Mouse (Mus musculus) forebrain, embryonic 14.5 days (tissue): ENCODE measurements around the gene Fam102b. TPM values are rescaled to one million over a fixed set of nuclear protein-coding genes. Genes with fewer than 3 reads are reported as not detected.

Experiments
- ATAC-seq: fragments of 200-750 bp; cut with Nextera tagmentation; 2 replicates; pipeline ENCODE4 v1.8.0; 2017; ENCODE audit warnings: mild to moderate bottlenecking, moderate library complexity
- DNase-seq: peaks from one replicate; pipeline ENCODE4 v3.0.0-alpha.2; 2015; ENCODE audit warnings: low spot score
- H3K27ac ChIP-seq: fragments of 300-500 bp; sonication (generic); 2 replicates; pipeline ENCODE4 v1.5.1; 2014; ENCODE audit warnings: low read depth, mild to moderate bottlenecking, control low read depth, low read length, moderate library complexity
- H3K27me3 ChIP-seq: fragments of 300-500 bp; sonication (generic); replicated peaks from 2 replicates; pipeline ENCODE4 v1.6.1; 2014; ENCODE audit warnings: low read length, control low read depth, mixed read lengths; ENCODE audit not compliant: control insufficient read depth, insufficient read depth
- H3K36me3 ChIP-seq: fragments of 300-500 bp; sonication (generic); 2 replicates; pipeline ENCODE4 v1.6.1; 2014; ENCODE audit warnings: low read length, control low read depth; ENCODE audit not compliant: control insufficient read depth, insufficient read depth
- H3K4me1 ChIP-seq: fragments of 300-500 bp; sonication (generic); 2 replicates; pipeline ENCODE4 v1.6.1; 2014; ENCODE audit warnings: antibody characterized with exemption, low read length, control low read depth; ENCODE audit not compliant: control insufficient read depth, insufficient read depth
- H3K4me2 ChIP-seq: fragments of 300-500 bp; sonication (generic); 2 replicates; pipeline ENCODE4 v1.6.1; 2014; ENCODE audit warnings: mild to moderate bottlenecking, control low read depth, low read length
- H3K4me3 ChIP-seq: fragments of 300-500 bp; sonication (generic); 2 replicates; pipeline ENCODE4 v1.5.1; 2014; ENCODE audit warnings: low read depth, low read length, control low read depth
- H3K9ac ChIP-seq: fragments of 300-500 bp; sonication (generic); 2 replicates; pipeline ENCODE4 v1.6.1; 2014; ENCODE audit warnings: mild to moderate bottlenecking, low read length, control low read depth, moderate library complexity
- H3K9me3 ChIP-seq: fragments of 300-500 bp; sonication (generic); replicated peaks from 2 replicates; pipeline ENCODE4 v1.6.1; 2016; ENCODE audit warnings: low read length, control low read depth, mixed read lengths; ENCODE audit not compliant: control insufficient read depth
- WGBS: fragments of 180-500 bp; shearing (Covaris S2); extraction: QIAGEN DNeasy Blood & Tissue Kit; methylation state at CpG from one replicate; pipeline ENCODE4 v1.1.7; 2014; 5-methylcytosine and 5-hydroxymethylcytosine counted together
- polyA plus RNA-seq: library from polyadenylated mRNA; unstranded; fragments of >200 nt; fragmentation: Nextera tagmentation; extraction: Ambion mirVana; gene quantifications from 2 replicates; pipeline ENCODE4 v1.2.1, GENCODE M21; 2014

The Fam102b gene
- polyA plus RNA-seq, 1 experiment from 2014 or later, result 11.1 TPM

DNA sequence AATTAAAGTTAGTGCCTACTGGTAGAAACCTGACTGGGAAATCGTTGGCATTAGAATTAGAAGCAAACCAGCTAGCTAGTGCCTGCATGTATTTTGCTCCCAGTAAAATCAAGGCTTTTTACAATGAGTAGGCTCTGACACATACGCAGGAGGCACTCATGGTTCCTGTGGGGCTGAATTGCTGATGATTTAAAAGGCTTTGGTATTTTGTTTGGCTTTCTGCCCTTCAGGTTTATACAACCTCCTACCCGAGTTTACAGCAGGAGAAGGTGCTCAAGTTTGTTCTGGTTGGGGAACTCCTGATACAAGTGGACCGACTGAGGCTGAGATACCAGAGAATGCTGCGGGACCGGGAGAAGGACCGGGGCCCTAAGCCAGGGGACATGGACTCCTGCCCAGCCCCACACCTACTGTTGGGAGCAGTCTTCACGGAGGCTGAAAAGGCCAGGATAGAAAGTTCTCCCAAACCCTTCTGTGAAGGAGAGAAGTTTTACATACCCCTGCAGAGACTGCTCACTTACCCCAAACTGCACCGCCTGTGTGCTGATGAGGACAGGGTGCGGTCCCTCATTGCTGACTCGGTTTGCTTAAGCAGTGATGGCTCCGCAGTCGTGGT lies 67.6 kb downstream of the Fam102b start:
- Histone ChIP-seq H3K27ac (no peak overlapping the region), H3K9me3 (no peaks in the 10 kb centered on the region), H3K9ac (no peak overlapping the region), H3K4me3 (no peak overlapping the region), H3K4me2 (no peak overlapping the region), H3K36me3 (no peaks in the 10 kb centered on the region), H3K27me3 (no peaks in the 10 kb centered on the region), H3K4me1 (0 out of 2 replicates have a peak, but pooled peaks cover 2% of the 10 kb centered on the region)
- 84% methylated on average over 13 of the region's 13 CpGs for WGBS
- ATAC-seq (no peak), DNase-seq (no peak)

- no peak for ATAC-seq
- no peak overlapping the region for H3K9ac ChIP-seq
Observed at GRCm38 (mm10) chr3:108957976-108958375, 69.4 kb downstream of the Fam102b start.

GRCm38 (mm10) chr3:108940996-108941395 lies 86.4 kb downstream of the Fam102b start:
- no peaks in the 10 kb centered on the region for H3K9me3 ChIP-seq
- 68% methylated on average over 10 of the region's 10 CpGs for WGBS
- ATAC-seq, result no peak

More at GRCm38 (mm10) chr3:108957976-108958375, 69.4 kb downstream of the Fam102b start:
- DNase-seq, result no peak
- Histone ChIP-seq H3K4me1 (0 out of 2 replicates have a peak, but pooled peaks cover 2% of the 10 kb centered on the region), H3K27ac (no peak overlapping the region), H3K4me3 (no peak overlapping the region), H3K27me3 (no peaks in the 10 kb centered on the region), H3K9me3 (no peaks in the 10 kb centered on the region), H3K36me3 (no peaks in the 10 kb centered on the region), H3K4me2 (no peak overlapping the region)

DNA sequence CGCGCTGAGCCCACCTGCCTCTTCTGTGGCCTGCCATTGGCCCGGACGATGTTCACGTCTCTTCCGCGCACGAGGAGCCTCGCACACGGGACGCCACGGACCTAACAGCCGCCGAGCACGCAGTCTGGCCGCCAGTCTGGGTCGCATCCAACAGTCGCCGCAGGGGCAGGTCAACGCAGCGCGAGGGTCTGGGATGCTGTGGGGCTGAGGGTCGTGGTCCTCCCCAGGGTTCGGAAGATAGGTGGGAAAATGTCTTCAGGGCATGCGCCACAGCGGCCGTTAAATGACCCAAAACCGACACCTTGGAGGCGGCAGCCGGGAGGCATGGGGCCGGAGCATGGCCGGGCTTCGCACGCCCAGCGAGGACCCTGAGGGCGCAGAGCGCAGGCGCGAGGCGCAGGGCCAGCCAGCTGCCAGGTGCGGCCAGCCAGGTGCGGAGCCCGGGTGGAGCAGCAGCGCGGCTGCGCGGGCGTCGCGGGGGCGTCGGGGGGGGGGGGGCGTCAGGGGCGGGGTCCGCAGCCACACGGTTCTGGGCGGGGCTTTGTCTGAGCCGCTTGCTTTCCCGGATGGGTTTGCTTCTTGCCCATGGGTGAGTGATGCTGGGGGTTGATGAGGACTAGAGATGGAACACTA lies 87.3 kb downstream of the Fam102b start, which contains the start of gene Gm9857:
Gene Gm9857, minus strand, starts transcription at position 445 of the 633 bp plus-strand sequence.
- Histone ChIP-seq H3K4me3 (peak within 1 kb of the TSS; percentile 30), H3K9ac (peak within 1 kb of the TSS; percentile 37; the same call in 1 of the 2 replicates), H3K27me3 (no peaks in the 10 kb centered on the region), H3K4me2 (peak within 1 kb of the TSS; percentile 48), H3K4me1 (no peaks in the 10 kb centered on the region), H3K27ac (no peak within 1 kb of the TSS), H3K9me3 (no peaks in the 10 kb centered on the region), H3K36me3 (no peaks in the 10 kb centered on the region)
- DNase-seq, result peak; percentile 18
- WGBS, result 65% methylated on average over 45 of the region's 59 CpGs
- peak; percentile 75 for ATAC-seq

More at GRCm38 (mm10) chr3:108940996-108941395, 86.4 kb downstream of the Fam102b start:
- Histone ChIP-seq H3K9ac (no peak overlapping the region), H3K27me3 (no peaks in the 10 kb centered on the region), H3K27ac (no peak overlapping the region), H3K4me3 (no peak overlapping the region), H3K36me3 (no peaks in the 10 kb centered on the region), H3K4me1 (no peaks in the 10 kb centered on the region), H3K4me2 (no peak overlapping the region)
- DNase-seq, result no peak

DNA sequence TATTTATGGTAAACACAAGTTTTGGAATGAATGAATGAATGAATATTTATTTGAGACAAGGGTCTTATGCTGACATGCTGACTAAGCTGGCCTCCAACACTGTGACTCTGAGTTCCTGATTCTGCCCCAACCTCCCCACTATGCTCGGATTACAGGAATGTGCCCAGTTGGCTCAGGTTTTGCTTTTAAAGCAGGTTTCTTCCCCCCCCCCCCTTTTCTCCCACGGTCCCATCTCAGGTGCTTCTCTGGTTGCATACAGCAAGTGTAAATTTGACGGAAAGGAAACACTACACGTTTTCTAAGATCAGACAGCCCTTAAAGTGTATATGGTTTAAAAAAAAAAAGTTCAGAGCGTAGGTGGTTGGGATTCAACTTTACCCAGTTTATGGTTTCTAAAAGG lies 87.8 kb downstream of the Fam102b start, which contains the start of gene Henmt1:
Gene Henmt1, plus strand, starts transcription at position 301 of the 400 bp plus-strand sequence.
- H3K27ac ChIP-seq, result no peak within 1 kb of the TSS
- WGBS, result 85% methylated on average over 5 of the region's 5 CpGs
- ATAC-seq, result no peak
- peak within 1 kb of the TSS; percentile 48 for H3K4me2 ChIP-seq
- peak within 1 kb of the TSS; percentile 37; the same call in 1 of the 2 replicates for H3K9ac ChIP-seq
- DNase-seq, result no peak
- H3K4me1 ChIP-seq, result no peaks in the 10 kb centered on the region
- no peaks in the 10 kb centered on the region for H3K27me3 ChIP-seq
- no peaks in the 10 kb centered on the region for H3K9me3 ChIP-seq
- no peaks in the 10 kb centered on the region for H3K36me3 ChIP-seq
- peak within 1 kb of the TSS; percentile 30 for H3K4me3 ChIP-seq

GRCm38 (mm10) chr3:108938691-108939090 lies 88.7 kb downstream of the Fam102b start:
- Histone ChIP-seq H3K4me1 (no peaks in the 10 kb centered on the region), H3K27me3 (no peaks in the 10 kb centered on the region), H3K9ac (no peak overlapping the region), H3K4me2 (no peak overlapping the region), H3K36me3 (no peaks in the 10 kb centered on the region), H3K4me3 (no peak overlapping the region), H3K27ac (no peak overlapping the region), H3K9me3 (no peaks in the 10 kb centered on the region)
- WGBS, result 93% methylated on average over 5 of the region's 5 CpGs
- ATAC-seq (no peak), DNase-seq (no peak)

DNA sequence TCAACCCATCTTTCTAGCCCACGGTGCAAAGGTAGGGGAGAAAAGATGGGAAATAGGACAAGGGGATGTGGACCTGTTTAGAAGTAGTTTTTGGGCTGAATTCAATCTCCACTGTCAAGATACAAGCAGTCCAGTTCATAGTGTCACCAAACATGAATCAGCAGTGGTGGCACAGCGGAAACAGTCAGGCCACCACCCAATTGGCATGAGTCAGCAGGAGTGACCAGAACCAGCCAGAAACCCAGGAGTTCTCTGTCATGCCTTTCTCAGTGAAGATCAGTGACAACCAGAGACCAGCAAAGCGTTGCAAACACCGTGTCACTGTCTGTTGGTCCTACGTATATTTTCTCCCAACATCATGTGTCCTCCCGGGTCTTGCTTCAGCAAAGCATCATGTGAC lies 93.8 kb downstream of the Fam102b start:
- Histone ChIP-seq H3K4me3 (no peak overlapping the region), H3K27ac (no peak overlapping the region), H3K4me2 (no peak overlapping the region), H3K9ac (no peak overlapping the region), H3K27me3 (no peaks in the 10 kb centered on the region), H3K4me1 (no peaks in the 10 kb centered on the region), H3K9me3 (no peaks in the 10 kb centered on the region), H3K36me3 (no peaks in the 10 kb centered on the region)
- DNase-seq (no peak), ATAC-seq (no peak)
- WGBS, result 94% methylated on average over 6 of the region's 6 CpGs

- DNase-seq (no peak), ATAC-seq (no peak)
- Histone ChIP-seq H3K36me3 (no peaks in the 10 kb centered on the region), H3K27ac (no peak overlapping the region), H3K4me3 (no peak overlapping the region), H3K9ac (no peak overlapping the region), H3K27me3 (no peaks in the 10 kb centered on the region), H3K9me3 (no peaks in the 10 kb centered on the region), H3K4me2 (no peak overlapping the region), H3K4me1 (no peaks in the 10 kb centered on the region)
- WGBS, result 71% methylated on average over 1 of the region's 1 CpGs
Observed at GRCm38 (mm10) chr3:108926308-108926707, 101.1 kb downstream of the Fam102b start.

GRCm38 (mm10) chr3:108925677-108926076 lies 101.7 kb downstream of the Fam102b start:
- WGBS, result 83% methylated on average over 4 of the region's 4 CpGs
- H3K36me3 ChIP-seq, result no peaks in the 10 kb centered on the region
- H3K27ac ChIP-seq, result no peak overlapping the region
- ATAC-seq, result no peak
- no peaks in the 10 kb centered on the region for H3K27me3 ChIP-seq
- no peaks in the 10 kb centered on the region for H3K4me1 ChIP-seq
- DNase-seq, result no peak
- no peaks in the 10 kb centered on the region for H3K9me3 ChIP-seq
- no peak overlapping the region for H3K9ac ChIP-seq
- H3K4me2 ChIP-seq, result no peak overlapping the region
- H3K4me3 ChIP-seq, result no peak overlapping the region
